Mouse (Mus musculus): ENCODE measurements around the gene Nbl1. TPM values are rescaled to one million over a fixed set of nuclear protein-coding genes. Genes with fewer than 3 reads are reported as not detected.
A peak's percentile ranks its signal among the peaks of the same experiment; 100 is the strongest.

The Nbl1 gene
- polyA plus RNA-seq, 1 experiment from 2014 or later = 7.3 TPM

- no peaks in the 10 kb centered on the region for H3K36me3 ChIP-seq
- no peak for DNase-seq (ENCODE audit: low spot score)
- H3K9me3 ChIP-seq = no peaks in the 10 kb centered on the region
- WGBS = 43% methylated on average over 7 of the region's 7 CpGs
- H3K27ac ChIP-seq = peak overlapping the region; percentile 88; the same call in 1 of the 2 replicates
- H3K27me3 ChIP-seq (ENCODE audit: insufficient read depth, poor library complexity, severe bottlenecking) = peaks cover 88% of the 10 kb centered on the region
- H3K4me3 ChIP-seq = no peak overlapping the region
- peaks cover 37% of the 10 kb centered on the region for H3K4me1 ChIP-seq
These were observed 1.7 kb downstream of the Nbl1 start for GRCm38 (mm10) chr4:139091066-139091465.

- no peak for DNase-seq (ENCODE audit: low spot score)
- no peaks in the 10 kb centered on the region for H3K9me3 ChIP-seq
- H3K27me3 ChIP-seq (ENCODE audit: insufficient read depth, poor library complexity, severe bottlenecking) = peaks cover 85% of the 10 kb centered on the region
- no peak overlapping the region for H3K4me3 ChIP-seq
- 59% methylated on average over 15 of the region's 15 CpGs for WGBS
- H3K27ac ChIP-seq = no peak overlapping the region
- no peaks in the 10 kb centered on the region for H3K36me3 ChIP-seq
- peaks cover 37% of the 10 kb centered on the region for H3K4me1 ChIP-seq
These were observed 2.4 kb downstream of the Nbl1 start for GRCm38 (mm10) chr4:139090303-139090940.

GRCm38 (mm10) chr4:139088982-139089671 is 3.7 kb downstream of the Nbl1 start:
- Histone ChIP-seq H3K27me3 (ENCODE audit: insufficient read depth, poor library complexity, severe bottlenecking) (peaks cover 87% of the 10 kb centered on the region), H3K4me3 (no peak overlapping the region), H3K9me3 (no peaks in the 10 kb centered on the region), H3K27ac (no peak overlapping the region), H3K36me3 (no peaks in the 10 kb centered on the region), H3K4me1 (peaks cover 33% of the 10 kb centered on the region)
- WGBS = 40% methylated on average over 9 of the region's 9 CpGs
- no peak for DNase-seq (ENCODE audit: low spot score)

GRCm38 (mm10) chr4:139086984-139087383 is 5.8 kb downstream of the Nbl1 start:
- Histone ChIP-seq H3K36me3 (no peaks in the 10 kb centered on the region), H3K4me3 (no peak overlapping the region), H3K4me1 (peaks cover 35% of the 10 kb centered on the region), H3K9me3 (no peaks in the 10 kb centered on the region), H3K27ac (peak overlapping the region; percentile 13; the same call in 1 of the 2 replicates), H3K27me3 (ENCODE audit: insufficient read depth, poor library complexity, severe bottlenecking) (peaks cover 70% of the 10 kb centered on the region)
- DNase-seq (ENCODE audit: low spot score) = no peak
- 61% methylated on average over 4 of the region's 4 CpGs for WGBS

GRCm38 (mm10) chr4:139086037-139086436 is 6.8 kb downstream of the Nbl1 start:
- WGBS = 24% methylated on average over 5 of the region's 5 CpGs
- peaks cover 67% of the 10 kb centered on the region for H3K27me3 ChIP-seq (ENCODE audit: insufficient read depth, poor library complexity, severe bottlenecking)
- peak; percentile 85 for DNase-seq (ENCODE audit: low spot score)
- H3K4me1 ChIP-seq = peaks cover 26% of the 10 kb centered on the region
- H3K27ac ChIP-seq = no peak overlapping the region
- no peaks in the 10 kb centered on the region for H3K36me3 ChIP-seq
- H3K9me3 ChIP-seq = no peaks in the 10 kb centered on the region
- H3K4me3 ChIP-seq = no peak overlapping the region

- 57% methylated on average over 11 of the region's 11 CpGs for WGBS
- Histone ChIP-seq H3K4me3 (no peak overlapping the region), H3K27ac (no peak overlapping the region)
These were observed 7.5 kb downstream of the Nbl1 start for GRCm38 (mm10) chr4:139085337-139085736.

GRCm38 (mm10) chr4:139082790-139083564 is 9.8 kb downstream of the Nbl1 start:
- Histone ChIP-seq H3K4me3 (0 out of 2 replicates have a peak overlapping the region, but pooled peaks have one; percentile 2), H3K4me1 (peaks cover 14% of the 10 kb centered on the region), H3K9me3 (no peaks in the 10 kb centered on the region), H3K27ac (no peak overlapping the region), H3K27me3 (ENCODE audit: insufficient read depth, poor library complexity, severe bottlenecking) (peaks cover 43% of the 10 kb centered on the region), H3K36me3 (no peaks in the 10 kb centered on the region)
- WGBS = 48% methylated on average over 12 of the region's 12 CpGs
- no peak for DNase-seq (ENCODE audit: low spot score)

More at GRCm38 (mm10) chr4:139085337-139085736, 7.5 kb downstream of the Nbl1 start:
- peaks cover 62% of the 10 kb centered on the region for H3K27me3 ChIP-seq (ENCODE audit: insufficient read depth, poor library complexity, severe bottlenecking)
- H3K4me1 ChIP-seq = peaks cover 20% of the 10 kb centered on the region
- H3K9me3 ChIP-seq = no peaks in the 10 kb centered on the region
- DNase-seq (ENCODE audit: low spot score) = no peak
- no peaks in the 10 kb centered on the region for H3K36me3 ChIP-seq

GRCm38 (mm10) chr4:139081270-139081931 is 11.4 kb downstream of the Nbl1 start:
- WGBS = 70% methylated on average over 18 of the region's 18 CpGs
- Histone ChIP-seq H3K36me3 (no peaks in the 10 kb centered on the region), H3K27me3 (ENCODE audit: insufficient read depth, poor library complexity, severe bottlenecking) (peaks cover 44% of the 10 kb centered on the region)

GRCm38 (mm10) chr4:139080259-139080658 is 12.5 kb downstream of the Nbl1 start:
- Histone ChIP-seq H3K27ac (no peak overlapping the region), H3K4me3 (no peak overlapping the region), H3K9me3 (no peaks in the 10 kb centered on the region), H3K27me3 (ENCODE audit: insufficient read depth, poor library complexity, severe bottlenecking) (peaks cover 53% of the 10 kb centered on the region), H3K4me1 (peaks cover 17% of the 10 kb centered on the region), H3K36me3 (no peaks in the 10 kb centered on the region)
- DNase-seq (ENCODE audit: low spot score) = no peak
- WGBS = 84% methylated on average over 7 of the region's 7 CpGs

More at GRCm38 (mm10) chr4:139081270-139081931, 11.4 kb downstream of the Nbl1 start:
- Histone ChIP-seq H3K4me3 (no peak overlapping the region), H3K4me1 (peaks cover 14% of the 10 kb centered on the region), H3K27ac (no peak overlapping the region), H3K9me3 (no peaks in the 10 kb centered on the region)
- no peak for DNase-seq (ENCODE audit: low spot score)

- H3K4me1 ChIP-seq = peaks cover 26% of the 10 kb centered on the region
- H3K36me3 ChIP-seq = no peaks in the 10 kb centered on the region
- DNase-seq (ENCODE audit: low spot score) = no peak
- WGBS = 81% methylated on average over 11 of the region's 11 CpGs
- H3K4me3 ChIP-seq = no peak overlapping the region
- no peak overlapping the region for H3K27ac ChIP-seq
- no peaks in the 10 kb centered on the region for H3K9me3 ChIP-seq
- peaks cover 53% of the 10 kb centered on the region for H3K27me3 ChIP-seq (ENCODE audit: insufficient read depth, poor library complexity, severe bottlenecking)
These were observed 13.4 kb downstream of the Nbl1 start for GRCm38 (mm10) chr4:139079439-139079838.

- no peak for DNase-seq (ENCODE audit: low spot score)
- WGBS = 23% methylated on average over 4 of the region's 4 CpGs
- H3K27ac ChIP-seq = no peak overlapping the region
- H3K27me3 ChIP-seq (ENCODE audit: insufficient read depth, poor library complexity, severe bottlenecking) = peaks cover 53% of the 10 kb centered on the region
- H3K9me3 ChIP-seq = no peaks in the 10 kb centered on the region
- H3K36me3 ChIP-seq = no peaks in the 10 kb centered on the region
- peaks cover 31% of the 10 kb centered on the region for H3K4me1 ChIP-seq
- H3K4me3 ChIP-seq = no peak overlapping the region
These were observed 14.1 kb downstream of the Nbl1 start for GRCm38 (mm10) chr4:139078726-139079125.

GRCm38 (mm10) chr4:139078313-139078712 is 14.5 kb downstream of the Nbl1 start:
- DNase-seq (ENCODE audit: low spot score) = no peak
- peaks cover 57% of the 10 kb centered on the region for H3K27me3 ChIP-seq (ENCODE audit: insufficient read depth, poor library complexity, severe bottlenecking)
- 34% methylated on average over 2 of the region's 2 CpGs for WGBS

More at GRCm38 (mm10) chr4:139078313-139078712, 14.5 kb downstream of the Nbl1 start:
- H3K27ac ChIP-seq = no peak overlapping the region
- peaks cover 29% of the 10 kb centered on the region for H3K4me1 ChIP-seq
- H3K9me3 ChIP-seq = no peaks in the 10 kb centered on the region
- H3K4me3 ChIP-seq = no peak overlapping the region
- no peaks in the 10 kb centered on the region for H3K36me3 ChIP-seq
